Comparison of ENCODE assay signal across 21 mouse cellular contexts in genomic region chrX:102319252-102319651, GRCm38 (mm10).
DNase-seq lines count a peak whose midpoint lies in the region; ATAC-seq and TF ChIP-seq lines count a peak whose summit lies in the region.
"Had no signal": no experiment of that assay in that cellular context is flagged by ENCODE, and none has a peak within 500 bp of the region (broad histone marks: within the 10 kb centered on the region; RNA-seq: fewer than 3 reads in every experiment).

No protein-coding gene starts in this region.

- H3K4me3 ChIP-seq in kidney, embryonic 14.5 days (ENCODE audit: low read length) = no peak overlapping the region
- no peak overlapping the region for H3K4me3 ChIP-seq in liver, embryonic 12.5 days
- H3K4me3 ChIP-seq in liver, embryonic 14.5 days (ENCODE audit: insufficient read depth in 1 of 2, low read depth in 2 of 2, low read length in 2 of 2) = no peak overlapping the region
- H3K4me3 ChIP-seq: embryonic facial prominence, embryonic 12.5 days; embryonic facial prominence, embryonic 15.5 days; forebrain, embryonic 15.5 days; heart, embryonic 12.5 days; heart, embryonic 15.5 days had no signal

- TF ChIP-seq CTCF in liver, embryonic 14.5 days (IDR thresholded peaks at IDR 0.05; ENCODE audit: low read depth) = no peak

- no peaks in the 10 kb centered on the region for H3K4me1 ChIP-seq in kidney, embryonic 14.5 days (ENCODE audit: control insufficient read depth, insufficient read depth, low read length)
- peaks cover 42% of the 10 kb centered on the region for H3K4me1 ChIP-seq in liver, embryonic 12.5 days
- H3K4me1 ChIP-seq in liver, embryonic 14.5 days (replicated peaks; ENCODE audit: control insufficient read depth in 2 of 2, insufficient read depth in 2 of 2, low read length in 1 of 2) = peaks cover 3 to 27% of the 10 kb centered on the region in 2 experiments
- H3K4me1 ChIP-seq: embryonic facial prominence, embryonic 15.5 days; forebrain, embryonic 15.5 days; heart, embryonic 12.5 days; heart, embryonic 15.5 days had no signal

- no peaks in the 10 kb centered on the region for H3K9me3 ChIP-seq in kidney, embryonic 14.5 days (ENCODE audit: control insufficient read depth, low read length)
- no peaks in the 10 kb centered on the region for H3K9me3 ChIP-seq in liver, embryonic 12.5 days (replicated peaks)
- H3K9me3 ChIP-seq in liver, embryonic 14.5 days (ENCODE audit: control insufficient read depth, low read length) = no peaks in the 10 kb centered on the region
- H3K9me3 ChIP-seq: embryonic facial prominence, embryonic 12.5 days; embryonic facial prominence, embryonic 15.5 days; forebrain, embryonic 15.5 days; heart, embryonic 12.5 days; heart, embryonic 15.5 days had no signal

- H3K27ac ChIP-seq in kidney, embryonic 14.5 days (ENCODE audit: low read depth, low read length) = no peak overlapping the region
- H3K27ac ChIP-seq in liver, embryonic 12.5 days = peak overlapping the region; percentile 62
- no peak overlapping the region for H3K27ac ChIP-seq in liver, embryonic 14.5 days
- H3K27ac ChIP-seq: embryonic facial prominence, embryonic 12.5 days; embryonic facial prominence, embryonic 15.5 days; forebrain, embryonic 15.5 days; heart, embryonic 15.5 days; hindbrain, embryonic 14.5 days had no signal

- H3K4me2 ChIP-seq in kidney, embryonic 14.5 days (replicated peaks; ENCODE audit: low read depth, low read length) = no peak overlapping the region
- H3K4me2 ChIP-seq in liver, embryonic 12.5 days = no peak overlapping the region
- H3K4me2 ChIP-seq in liver, embryonic 14.5 days (ENCODE audit: low read depth) = 0 out of 2 replicates have a peak overlapping the region, but pooled peaks have one; percentile 6
- H3K4me2 ChIP-seq: embryonic facial prominence, embryonic 12.5 days; embryonic facial prominence, embryonic 15.5 days; forebrain, embryonic 15.5 days; heart, embryonic 12.5 days; heart, embryonic 15.5 days; hindbrain, embryonic 14.5 days had no signal

- no peak for TF ChIP-seq EP300 in liver, embryonic 14.5 days (IDR thresholded peaks at IDR 0.05; ENCODE audit: low read depth)

- no peak for DNase-seq in kidney, adult 11 months
- no peak for DNase-seq in liver
- DNase-seq in liver, embryonic 14.5 days (ENCODE audit: low read depth in 3 of 3, low spot score in 3 of 3) = no peak
- DNase-seq in heart, postnatal 4 days = no peak
- DNase-seq in ovary, postnatal 36 days (ENCODE audit: low spot score) = no peak
- DNase-seq: adrenal gland, postnatal 10 days; cerebellum, adult 18-20 months; cerebellum, adult 9-10 months; cerebellum, postnatal 25 days; heart, adult 18-20 months; heart, postnatal 36 days had no signal

- no peaks in the 10 kb centered on the region; the same call in none of the 2 replicates for H3K27me3 ChIP-seq in kidney, embryonic 14.5 days (ENCODE audit: control insufficient read depth, insufficient read depth, low read length)
- peaks cover 23% of the 10 kb centered on the region for H3K27me3 ChIP-seq in liver, embryonic 12.5 days (replicated peaks)
- no peaks in the 10 kb centered on the region; the same call in 1 of the 2 replicates for H3K27me3 ChIP-seq in liver, embryonic 14.5 days (ENCODE audit: control insufficient read depth, insufficient read depth, low read length)
- H3K27me3 ChIP-seq: embryonic facial prominence, embryonic 15.5 days; forebrain, embryonic 15.5 days; heart, embryonic 15.5 days had no signal

- H3K36me3 ChIP-seq in kidney, embryonic 14.5 days (ENCODE audit: control insufficient read depth, insufficient read depth, low read length) = no peaks in the 10 kb centered on the region
- H3K36me3 ChIP-seq in liver, embryonic 12.5 days = no peaks in the 10 kb centered on the region
- no peaks in the 10 kb centered on the region for H3K36me3 ChIP-seq in liver, embryonic 14.5 days (replicated peaks; ENCODE audit: control insufficient read depth, insufficient read depth, low read depth)
- H3K36me3 ChIP-seq: embryonic facial prominence, embryonic 12.5 days; embryonic facial prominence, embryonic 15.5 days; forebrain, embryonic 15.5 days; heart, embryonic 12.5 days; heart, embryonic 15.5 days had no signal

- H3K9ac ChIP-seq in kidney, embryonic 14.5 days (ENCODE audit: low read depth, low read length) = no peak overlapping the region
- H3K9ac ChIP-seq in liver, embryonic 12.5 days = no peak overlapping the region
- no peak overlapping the region for H3K9ac ChIP-seq in liver, embryonic 14.5 days (replicated peaks)
- H3K9ac ChIP-seq: embryonic facial prominence, embryonic 12.5 days; embryonic facial prominence, embryonic 15.5 days; forebrain, embryonic 15.5 days; heart, embryonic 12.5 days; heart, embryonic 15.5 days; hindbrain, embryonic 14.5 days had no signal

- 0 out of 2 replicates have a peak, but pooled peaks have one; percentile 20 for ATAC-seq in kidney, embryonic 14.5 days (ENCODE audit: low FRiP score, low TSS enrichment)
- ATAC-seq in liver, embryonic 12.5 days = peak; percentile 85
- peak; percentile 84 for ATAC-seq in liver, embryonic 14.5 days (ENCODE audit: insufficient read depth)
- ATAC-seq in megakaryocyte progenitor cell, adult 5-6 weeks (replicated peaks; ENCODE audit: poor library complexity) = peak; percentile 42; the same call in 1 of the 2 replicates
- ATAC-seq: forebrain, embryonic 15.5 days; Patski had no signal

Comparison
In these comparisons a context has a peak if more than half of its experiments do, and no peak if none do; other contexts are left out.
1. ATAC-seq: peak in every context shown above with its lines; median percentile 85 in liver, embryonic 12.5 days; 84 in liver, embryonic 14.5 days; 42 in megakaryocyte progenitor cell, adult 5-6 weeks; 20 in kidney, embryonic 14.5 days.